In genomic region chr2:75832781-75833180, GRCm38 (mm10) we compare ENCODE assay signal across 8 mouse cellular contexts. TPM values are rescaled to one million over a fixed set of nuclear protein-coding genes. Genes with fewer than 3 reads are reported as not detected.
A peak's percentile ranks its signal among the peaks of the same experiment; 100 is the strongest.
DNase-seq lines count a peak whose midpoint lies in the region; ATAC-seq and TF ChIP-seq lines count a peak whose summit lies in the region.

No protein-coding gene starts in this region.

- WGBS in cerebellum, adult 2 months = 0% methylated on average over 5 of the region's 5 CpGs
- 3% methylated on average over 5 of the region's 5 CpGs for WGBS in limb, embryonic 15.5 days

- peak overlapping the region; percentile 92 for H3K9ac ChIP-seq in limb, embryonic 15.5 days

- peak overlapping the region; percentile 76 for H3K4me2 ChIP-seq in limb, embryonic 15.5 days

- no peaks in the 10 kb centered on the region for H3K9me3 ChIP-seq in limb, embryonic 15.5 days

- no peak for DNase-seq in cerebellum, adult 2 months
- no peak for DNase-seq in cerebellum, postnatal 14 days
- peak; percentile 23 for DNase-seq in thymus, postnatal 0 days (ENCODE audit: low spot score)
- no peak for DNase-seq in thymus, postnatal 36 days
- no peak for DNase-seq in right cerebral cortex, postnatal 25 days
- DNase-seq in gastrocnemius, postnatal 10 days = no peak

- no peak overlapping the region for H3K27ac ChIP-seq in cerebellum, adult 2 months (ENCODE audit: insufficient read depth, low read length)
- H3K27ac ChIP-seq in limb, embryonic 15.5 days = no peak overlapping the region

- no peak for TF ChIP-seq POLR2A in cerebellum, adult 2 months (IDR thresholded peaks at IDR 0.05; ENCODE audit: borderline replicate concordance, insufficient read depth, low read length)

- ATAC-seq in limb, embryonic 15.5 days (ENCODE audit: insufficient number of reproducible peaks, low FRiP score, low TSS enrichment, low read depth) = no peak
- ATAC-seq in monocyte, adult 5-6 weeks (replicated peaks; ENCODE audit: insufficient number of reproducible peaks, low FRiP score, low TSS enrichment, poor library complexity, severe bottlenecking) = no peak

- no peak for TF ChIP-seq CTCF in cerebellum, adult 2 months (IDR thresholded peaks at IDR 0.05; ENCODE audit: borderline replicate concordance, insufficient read depth, low read depth, low read length)

- no peaks in the 10 kb centered on the region for H3K27me3 ChIP-seq in cerebellum, adult 2 months (ENCODE audit: control insufficient read depth, insufficient read depth, low read length)
- no peaks in the 10 kb centered on the region for H3K27me3 ChIP-seq in limb, embryonic 15.5 days

- no peaks in the 10 kb centered on the region for H3K36me3 ChIP-seq in limb, embryonic 15.5 days

- peak overlapping the region; percentile 68 for H3K4me3 ChIP-seq in cerebellum, adult 2 months (replicated peaks; ENCODE audit: insufficient read depth, low read depth, low read length)
- peak overlapping the region; percentile 85 for H3K4me3 ChIP-seq in limb, embryonic 15.5 days

- no peaks in the 10 kb centered on the region; the same call in 1 of the 2 replicates for H3K4me1 ChIP-seq in cerebellum, adult 2 months (ENCODE audit: control insufficient read depth, insufficient read depth, low read length)
- peaks cover 20% of the 10 kb centered on the region; the same call in 1 of the 2 replicates for H3K4me1 ChIP-seq in limb, embryonic 15.5 days

RNA-seq across cellular contexts. Expression of gene Agps, which starts 0.8 kb away (rescaled TPM):
- polyA plus RNA-seq in cerebellum, adult 2 months (2012; rRNA removed) = 14.6 and 16.1 TPM in 2 replicates
- polyA plus RNA-seq in thymus, postnatal 0 days (2015; fragmentation: Nextera tagmentation; extraction: Ambion mirVana) = 19.0 and 20.8 TPM in 2 replicates
- 22.3 and 23.3 TPM in 2 replicates for polyA plus RNA-seq in limb, embryonic 15.5 days (2015; fragmentation: Nextera tagmentation; extraction: Ambion mirVana)
- 60.0 to 94.2 TPM (median 75.4 TPM) in 3 replicates for total RNA-seq in monocyte, adult 5-6 weeks (2017)
- total RNA-seq in gastrocnemius, postnatal 10 days (2021) = 10 to 100 TPM; 27.5 to 30.3 TPM
